Mouse (Mus musculus): ENCODE data around the gene Pik3r2.

- TF ChIP-seq CTCF (IDR thresholded peaks at IDR 0.05), result no peak
- TF ChIP-seq EP300 (IDR thresholded peaks at IDR 0.05), result no peak
These were observed 14.4 kb downstream of the Pik3r2 start for GRCm38 (mm10) chr8:70762118-70762517.

All from lung, postnatal 0 days (tissue).